Mouse (Mus musculus): ENCODE results near the gene Olfr490.

Gene Olfr490

GRCm38 (mm10) chr7:108288834-108289233 is at the start of gene Olfr490:
Gene Olfr490 (minus strand): TSS chr7:108288934.
- DNase-seq (ENCODE audit: low read depth, low spot score), result no peak

- no peak for DNase-seq (ENCODE audit: low read depth, low spot score)
Measured at GRCm38 (mm10) chr7:108323574-108323973, 34.8 kb upstream of the Olfr490 start, which contains the start of gene Olfr492. Gene Olfr492 (minus strand): TSS chr7:108323674.

GRCm38 (mm10) chr7:108313151-108313550 is 24.4 kb upstream of the Olfr490 start, which contains the start of gene Olfr491:
Gene Olfr491 (plus strand): TSS chr7:108313451.
- DNase-seq (ENCODE audit: low read depth, low spot score), result no peak

GRCm38 (mm10) chr7:108258247-108258646 is 30.5 kb downstream of the Olfr490 start, which contains the start of gene Olfr488:
Gene Olfr488 (minus strand): TSS chr7:108258347.
- DNase-seq (ENCODE audit: low read depth, low spot score), result no peak
